Mouse (Mus musculus) spleen, adult 2 months (tissue): ENCODE results near the gene Mapk6.

ENCODE experiments used
- CTCF ChIP-seq: fragments of 200-500 bp; IDR thresholded peaks from 2 replicates; pipeline ENCODE4 v1.5.1; 2011; ENCODE audit warnings: mild to moderate bottlenecking, inconsistent platforms; ENCODE audit not compliant: insufficient read depth, insufficient read length, insufficient replicate concordance; ENCODE audit errors: extremely low read depth
- POLR2A ChIP-seq: fragments of 200-500 bp; IDR thresholded peaks from 2 replicates; pipeline ENCODE4 v1.6.1; 2011; ENCODE audit warnings: low read depth, low read length, inconsistent platforms

DNA sequence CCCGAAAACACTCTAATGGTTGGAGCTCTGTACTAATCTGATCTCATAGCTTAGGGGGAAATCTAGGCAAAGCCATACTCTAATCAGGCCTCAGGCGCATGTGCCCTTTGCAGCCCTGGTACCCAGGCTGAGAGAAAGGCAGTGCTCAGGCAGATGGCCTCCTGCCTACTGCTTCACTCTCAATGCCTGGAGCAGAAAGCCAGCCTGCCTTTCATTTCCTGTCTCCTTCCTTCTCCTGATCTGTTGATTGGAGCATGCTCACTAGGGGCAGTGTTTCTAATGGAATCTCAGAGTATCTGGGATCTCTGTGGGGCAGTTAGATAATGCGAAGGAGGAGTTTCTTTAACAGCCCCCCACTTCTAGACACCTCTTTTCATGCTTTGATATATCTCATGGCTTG lies 90.4 kb downstream of the Mapk6 start:
- TF ChIP-seq POLR2A (no peak), CTCF (no peak)
